Mouse (Mus musculus) kidney, adult 2 months (tissue): ENCODE measurements around the gene Colec11. TPM values are rescaled to one million over a fixed set of nuclear protein-coding genes. Genes with fewer than 3 reads are reported as not detected.

ENCODE experiments used
- DNase-seq: peaks from one replicate; pipeline ENCODE4 v3.0.0; 2021
- H3K27ac ChIP-seq: fragments of 200-500 bp; 2 replicates; pipeline ENCODE4 v1.5.1; 2012; ENCODE audit warnings: low read depth, low read length, control low read depth, inconsistent platforms; ENCODE audit not compliant: insufficient read depth
- H3K27me3 ChIP-seq: fragments of 200-500 bp; replicated peaks from 2 replicates; pipeline ENCODE4 v1.6.1; 2012; ENCODE audit warnings: mild to moderate bottlenecking, moderate library complexity, low read length, inconsistent platforms; ENCODE audit not compliant: control insufficient read depth, insufficient read depth
- H3K36me3 ChIP-seq: fragments of 200-500 bp; 2 replicates; pipeline ENCODE4 v1.6.1; 2012; ENCODE audit warnings: mild to moderate bottlenecking, moderate library complexity, low read length, inconsistent platforms; ENCODE audit not compliant: control insufficient read depth, insufficient read depth
- H3K4me1 ChIP-seq: fragments of 200-500 bp; 2 replicates; pipeline ENCODE4 v1.6.1; 2011; ENCODE audit warnings: low read length; ENCODE audit not compliant: control insufficient read depth, insufficient read depth
- H3K4me3 ChIP-seq: fragments of 200-500 bp; 2 replicates; pipeline ENCODE4 v1.5.1; 2011; ENCODE audit warnings: mild to moderate bottlenecking, low read depth, low read length, control low read depth; ENCODE audit not compliant: insufficient read depth
- CTCF ChIP-seq: fragments of 200-500 bp; conservative IDR thresholded peaks from 2 replicates; pipeline ENCODE4 v1.5.1; 2011; ENCODE audit warnings: low read depth, mild to moderate bottlenecking, control low read depth, low read length, moderate library complexity, mixed read lengths; ENCODE audit not compliant: insufficient read depth, insufficient read length
- POLR2A ChIP-seq: fragments of 200-500 bp; IDR thresholded peaks from one replicate; pipeline ENCODE4 v1.6.1; 2011; ENCODE audit warnings: low read depth, low read length, control low read depth
- WGBS: fragments of 180-500 bp; shearing (Covaris S2); methylation state at CpG from one replicate; pipeline ENCODE4 v1.1.7; 2018; 5-methylcytosine and 5-hydroxymethylcytosine counted together
- polyA plus RNA-seq: library from polyadenylated mRNA; depleted of rRNA; stranded (reverse); fragments of >200 nt; gene quantifications from 2 replicates; pipeline ENCODE4 v1.2.3, GENCODE M21; 2012

Colec11 gene
- polyA plus RNA-seq, 1 experiment, result 1.6 TPM

- WGBS, result 56% methylated on average over 3 of the region's 3 CpGs
- H3K27me3 ChIP-seq, result no peaks in the 10 kb centered on the region
- no peak overlapping the region for H3K4me3 ChIP-seq
- TF ChIP-seq POLR2A (no peak), CTCF (no peak)
- H3K4me1 ChIP-seq, result no peaks in the 10 kb centered on the region
- no peak for DNase-seq
- H3K27ac ChIP-seq, result no peak overlapping the region
- no peaks in the 10 kb centered on the region for H3K36me3 ChIP-seq
These were observed 39.1 kb downstream of the Colec11 start for GRCm38 (mm10) chr12:28584036-28584435.

- no peaks in the 10 kb centered on the region for H3K27me3 ChIP-seq
- H3K4me1 ChIP-seq, result no peaks in the 10 kb centered on the region
- no peaks in the 10 kb centered on the region for H3K36me3 ChIP-seq
- WGBS, result 81% methylated on average over 8 of the region's 8 CpGs
- H3K27ac ChIP-seq, result no peak within 1 kb of the TSS
- no peak within 1 kb of the TSS for H3K4me3 ChIP-seq
- DNase-seq, result no peak
- no peak for TF ChIP-seq POLR2A
- TF ChIP-seq CTCF, result no peak
These were observed 40.8 kb downstream of the Colec11 start, which contains the start of gene Allc for GRCm38 (mm10) chr12:28582423-28582822. TSS of gene Allc (minus strand) at chr12:28582523.

- no peak overlapping the region for H3K4me3 ChIP-seq
- no peaks in the 10 kb centered on the region for H3K36me3 ChIP-seq
- H3K4me1 ChIP-seq, result no peaks in the 10 kb centered on the region
- 33% methylated on average over 4 of the region's 4 CpGs for WGBS
- TF ChIP-seq CTCF, result peak; percentile 46
- TF ChIP-seq POLR2A, result no peak
- DNase-seq, result no peak
- H3K27ac ChIP-seq, result no peak overlapping the region
- H3K27me3 ChIP-seq, result no peaks in the 10 kb centered on the region
These were observed 44.0 kb downstream of the Colec11 start for GRCm38 (mm10) chr12:28579132-28579531.

GRCm38 (mm10) chr12:28578147-28578546 lies 45.0 kb downstream of the Colec11 start:
- H3K4me3 ChIP-seq, result no peak overlapping the region
- TF ChIP-seq CTCF (no peak), POLR2A (no peak)
- H3K36me3 ChIP-seq, result no peaks in the 10 kb centered on the region
- H3K27ac ChIP-seq, result no peak overlapping the region
- DNase-seq, result no peak
- no peaks in the 10 kb centered on the region for H3K27me3 ChIP-seq
- WGBS, result 89% methylated on average over 3 of the region's 3 CpGs
- no peaks in the 10 kb centered on the region for H3K4me1 ChIP-seq

- DNase-seq, result no peak
- no peaks in the 10 kb centered on the region for H3K36me3 ChIP-seq
- no peak overlapping the region for H3K27ac ChIP-seq
- TF ChIP-seq POLR2A (no peak), CTCF (no peak)
- no peaks in the 10 kb centered on the region for H3K27me3 ChIP-seq
- H3K4me1 ChIP-seq, result no peaks in the 10 kb centered on the region
- 55% methylated on average over 6 of the region's 6 CpGs for WGBS
- H3K4me3 ChIP-seq, result no peak overlapping the region
These were observed 47.7 kb downstream of the Colec11 start for GRCm38 (mm10) chr12:28575366-28576070.

GRCm38 (mm10) chr12:28572241-28572640 lies 50.9 kb downstream of the Colec11 start:
- Histone ChIP-seq H3K36me3 (no peaks in the 10 kb centered on the region), H3K4me1 (no peaks in the 10 kb centered on the region), H3K27ac (no peak overlapping the region), H3K4me3 (no peak overlapping the region), H3K27me3 (no peaks in the 10 kb centered on the region)
- no peak for DNase-seq
- 72% methylated on average over 2 of the region's 2 CpGs for WGBS
- TF ChIP-seq CTCF (no peak), POLR2A (no peak)

- Histone ChIP-seq H3K4me1 (no peaks in the 10 kb centered on the region), H3K4me3 (no peak within 1 kb of the TSS), H3K27me3 (no peaks in the 10 kb centered on the region), H3K27ac (no peak within 1 kb of the TSS), H3K36me3 (no peaks in the 10 kb centered on the region)
- TF ChIP-seq POLR2A (no peak), CTCF (no peak)
- WGBS, result 54% methylated on average over 15 of the region's 15 CpGs
- no peak for DNase-seq
These were observed 70.9 kb downstream of the Colec11 start, which contains the start of gene Dcdc2c for GRCm38 (mm10) chr12:28552299-28552698. TSS of gene Dcdc2c (minus strand) at chr12:28552399.

DNA sequence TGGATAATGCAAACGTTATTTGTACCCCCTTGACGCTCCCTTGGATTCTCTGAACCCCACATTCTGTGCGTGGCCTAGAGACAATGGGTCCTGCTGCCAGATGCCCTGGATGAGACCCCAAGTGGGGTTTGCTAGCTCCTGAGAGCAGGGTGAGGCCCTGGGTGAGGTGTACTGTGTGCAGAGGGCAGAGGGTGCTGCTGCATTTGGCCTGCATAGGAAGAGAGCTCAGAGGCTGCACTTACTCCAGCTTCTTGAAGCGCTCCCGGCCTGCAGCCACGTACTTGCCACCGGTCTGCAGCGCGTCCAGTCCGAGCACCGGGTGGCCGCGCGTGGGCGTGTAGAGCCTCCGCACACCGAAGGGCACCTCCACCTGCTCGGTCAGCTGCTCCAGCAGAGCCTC lies 71.4 kb downstream of the Colec11 start:
- no peak overlapping the region for H3K27ac ChIP-seq
- H3K27me3 ChIP-seq, result no peaks in the 10 kb centered on the region
- WGBS, result 52% methylated on average over 18 of the region's 18 CpGs
- TF ChIP-seq POLR2A (no peak), CTCF (no peak)
- H3K4me3 ChIP-seq, result no peak overlapping the region
- DNase-seq, result no peak
- no peaks in the 10 kb centered on the region for H3K4me1 ChIP-seq
- H3K36me3 ChIP-seq, result no peaks in the 10 kb centered on the region
